Mouse (Mus musculus) ES-Bruce4 (cell line): ENCODE measurements at regions not wholly inside any gene's neighbourhood (a gene's known extent, or its start where the extent isn't known, plus 50 kb on each side); places are given as distances from the start of the nearest gene placed in this dataset.
A peak's percentile ranks its signal among the peaks of the same experiment; 100 is the strongest.

ENCODE experiments used
- H3K27ac ChIP-seq: 2 replicates; pipeline ENCODE4 v1.5.1; 2012; ENCODE audit warnings: low read length, inconsistent platforms; ENCODE audit not compliant: insufficient read depth
- H3K27me3 ChIP-seq: 2 replicates; pipeline ENCODE4 v1.6.1; 2012; ENCODE audit warnings: mild to moderate bottlenecking, low read length, inconsistent platforms; ENCODE audit not compliant: control insufficient read depth, poor library complexity, insufficient read depth, severe bottlenecking
- H3K36me3 ChIP-seq: 2 replicates; pipeline ENCODE4 v1.6.1; 2012; ENCODE audit warnings: inconsistent platforms, mild to moderate bottlenecking, low read length, moderate library complexity; ENCODE audit not compliant: control insufficient read depth, poor library complexity, insufficient read depth, severe bottlenecking
- H3K4me1 ChIP-seq: one replicate; pipeline ENCODE4 v1.8.1; 2011; ENCODE audit warnings: low read length; ENCODE audit not compliant: control insufficient read depth, insufficient read depth
- H3K4me3 ChIP-seq: 2 replicates; pipeline ENCODE4 v1.5.1; 2011; ENCODE audit warnings: low read depth, mild to moderate bottlenecking, low read length
- H3K9ac ChIP-seq: 2 replicates; pipeline ENCODE4 v1.6.1; 2012; ENCODE audit warnings: low read depth, mild to moderate bottlenecking, inconsistent platforms; ENCODE audit not compliant: poor library complexity, severe bottlenecking
- H3K9me3 ChIP-seq: replicated peaks from 2 replicates; pipeline ENCODE4 v1.6.1; 2012; ENCODE audit warnings: mild to moderate bottlenecking, low read length, inconsistent platforms; ENCODE audit not compliant: control insufficient read depth, poor library complexity, insufficient read depth, severe bottlenecking
- CTCF ChIP-seq: IDR thresholded peaks from one replicate; pipeline ENCODE4 v1.8.1; 2011; ENCODE audit warnings: low read depth, low read length
- EP300 ChIP-seq: IDR thresholded peaks from 2 replicates; pipeline ENCODE4 v1.6.1; 2011; ENCODE audit warnings: low read depth, low read length; ENCODE audit not compliant: insufficient read depth
- POLR2A ChIP-seq: IDR thresholded peaks from one replicate; pipeline ENCODE4 v1.8.1; 2011; ENCODE audit warnings: low read length; ENCODE audit not compliant: insufficient read depth

DNA sequence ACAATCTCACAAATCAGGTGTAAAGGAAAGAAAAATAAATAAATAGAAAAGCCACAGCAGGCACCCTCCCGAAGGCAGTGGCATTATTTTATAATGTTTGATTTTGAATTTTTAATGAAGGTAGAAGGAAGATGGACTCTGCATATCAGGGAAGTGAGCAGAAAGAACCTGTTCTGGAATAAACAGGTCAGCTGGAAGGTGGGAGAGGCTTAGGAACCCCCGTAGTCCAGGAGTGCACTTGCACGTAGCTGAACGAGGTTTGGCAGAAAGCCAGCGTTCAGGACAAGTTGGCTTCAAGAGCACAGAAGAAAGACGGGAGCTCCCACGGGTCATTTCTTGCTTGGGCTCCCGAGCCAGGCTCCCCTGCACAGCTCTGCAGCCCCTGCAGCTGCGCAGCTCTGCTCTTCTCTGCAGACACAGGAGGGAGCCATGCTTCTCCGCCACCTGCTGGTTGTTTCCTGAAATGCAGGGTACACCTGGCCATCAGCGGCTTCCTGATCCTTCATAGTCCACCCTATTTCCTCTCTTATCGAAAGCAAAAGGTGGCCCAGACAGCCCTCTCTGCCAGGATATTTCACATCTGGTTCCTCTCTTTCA, 84.4 kb upstream of the Bace2 start:
- TF ChIP-seq EP300 = no peak
- TF ChIP-seq POLR2A = no peak
- peak; percentile 79 for TF ChIP-seq CTCF
- no peak overlapping the region for H3K27ac ChIP-seq

GRCm38 (mm10) chr16:97278913-97279312, 77.6 kb upstream of the Bace2 start:
- H3K4me3 ChIP-seq = no peak overlapping the region
- no peaks in the 10 kb centered on the region for H3K36me3 ChIP-seq
- TF ChIP-seq EP300 (no peak), POLR2A (no peak), CTCF (no peak)

More for the DNA sequence above, 84.4 kb upstream of the Bace2 start:
- Histone ChIP-seq H3K36me3 (no peaks in the 10 kb centered on the region), H3K9me3 (no peaks in the 10 kb centered on the region), H3K4me3 (no peak overlapping the region), H3K4me1 (no peaks in the 10 kb centered on the region), H3K9ac (no peak overlapping the region), H3K27me3 (no peaks in the 10 kb centered on the region)

DNA sequence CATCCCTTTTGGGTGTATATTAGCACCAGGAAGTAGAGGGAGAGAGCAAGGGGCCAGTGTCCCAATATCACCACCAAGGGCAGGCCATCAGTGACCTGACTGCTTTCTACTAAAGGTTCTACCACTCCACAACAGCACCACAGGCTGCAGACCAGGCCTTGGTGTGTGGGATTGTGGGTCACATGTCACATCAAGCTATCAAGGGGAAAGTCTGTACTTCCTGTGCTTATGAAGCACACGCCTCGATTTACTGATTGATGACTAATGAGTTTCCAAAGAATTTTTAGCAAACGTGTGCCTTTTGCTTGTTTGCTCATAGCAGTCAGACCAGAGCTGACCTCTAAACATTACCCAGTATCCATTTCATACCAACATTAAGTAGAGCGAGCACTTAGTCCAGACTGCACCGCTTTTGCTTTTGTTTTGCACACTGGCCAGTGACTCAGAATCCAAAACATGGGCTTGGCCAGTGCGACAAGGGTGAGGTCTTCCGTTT, 74.9 kb upstream of the Bace2 start:
- Histone ChIP-seq H3K27me3 (no peaks in the 10 kb centered on the region), H3K9ac (no peak overlapping the region), H3K4me3 (no peak overlapping the region), H3K27ac (no peak overlapping the region), H3K36me3 (no peaks in the 10 kb centered on the region), H3K9me3 (no peaks in the 10 kb centered on the region), H3K4me1 (no peaks in the 10 kb centered on the region)
- no peak for TF ChIP-seq POLR2A
- TF ChIP-seq EP300 = no peak
- no peak for TF ChIP-seq CTCF

More at GRCm38 (mm10) chr16:97278913-97279312, 77.6 kb upstream of the Bace2 start:
- Histone ChIP-seq H3K9me3 (no peaks in the 10 kb centered on the region), H3K4me1 (no peaks in the 10 kb centered on the region), H3K27ac (no peak overlapping the region), H3K9ac (no peak overlapping the region), H3K27me3 (no peaks in the 10 kb centered on the region)

GRCm38 (mm10) chr16:97282943-97283342, 73.6 kb upstream of the Bace2 start:
- Histone ChIP-seq H3K36me3 (no peaks in the 10 kb centered on the region), H3K27me3 (no peaks in the 10 kb centered on the region), H3K4me3 (no peak overlapping the region), H3K9ac (no peak overlapping the region), H3K9me3 (no peaks in the 10 kb centered on the region), H3K4me1 (no peaks in the 10 kb centered on the region), H3K27ac (no peak overlapping the region)
- no peak for TF ChIP-seq CTCF
- TF ChIP-seq POLR2A = no peak
- TF ChIP-seq EP300 = no peak

- no peak for TF ChIP-seq CTCF
- no peak for TF ChIP-seq EP300
- TF ChIP-seq POLR2A = no peak
- Histone ChIP-seq H3K27me3 (no peaks in the 10 kb centered on the region), H3K27ac (no peak overlapping the region), H3K4me3 (no peak overlapping the region), H3K36me3 (no peaks in the 10 kb centered on the region), H3K9me3 (peaks cover 6% of the 10 kb centered on the region), H3K4me1 (no peaks in the 10 kb centered on the region), H3K9ac (no peak overlapping the region)
Observed at GRCm38 (mm10) chr16:97285886-97286447, 70.6 kb upstream of the Bace2 start.

- no peaks in the 10 kb centered on the region for H3K36me3 ChIP-seq
- peaks cover 6% of the 10 kb centered on the region for H3K9me3 ChIP-seq
- H3K9ac ChIP-seq = no peak overlapping the region
- no peak overlapping the region for H3K27ac ChIP-seq
- no peaks in the 10 kb centered on the region for H3K27me3 ChIP-seq
- no peaks in the 10 kb centered on the region for H3K4me1 ChIP-seq
- TF ChIP-seq CTCF (no peak), EP300 (no peak)
- H3K4me3 ChIP-seq = no peak overlapping the region
Observed at GRCm38 (mm10) chr16:97286717-97287116, 69.8 kb upstream of the Bace2 start.
